Mouse (Mus musculus): ENCODE measurements around the gene Zdhhc5.

Gene Zdhhc5

GRCm38 (mm10) chr2:84714811-84715561 lies at the start of gene Zdhhc5:
Gene Zdhhc5 (minus strand): TSS chr2:84715180.
- DNase-seq: peak; percentile 98

GRCm38 (mm10) chr2:84762818-84763217 lies 47.8 kb upstream of the Zdhhc5 start:
- no peak for DNase-seq

GRCm38 (mm10) chr2:84762295-84762694 lies 47.3 kb upstream of the Zdhhc5 start:
- DNase-seq: no peak

- DNase-seq: no peak
Measured at GRCm38 (mm10) chr2:84761840-84762239, 46.9 kb upstream of the Zdhhc5 start.

- DNase-seq: no peak
Measured at GRCm38 (mm10) chr2:84761309-84761708, 46.3 kb upstream of the Zdhhc5 start.

GRCm38 (mm10) chr2:84760777-84761176 lies 45.8 kb upstream of the Zdhhc5 start:
- no peak for DNase-seq

- peak; percentile 57 to 59 for DNase-seq
Measured at GRCm38 (mm10) chr2:84758542-84759127, 43.7 kb upstream of the Zdhhc5 start.

GRCm38 (mm10) chr2:84757026-84757682 lies 42.2 kb upstream of the Zdhhc5 start:
- DNase-seq: no peak

GRCm38 (mm10) chr2:84756245-84756644 lies 41.3 kb upstream of the Zdhhc5 start:
- DNase-seq: peak; percentile 76 to 80

GRCm38 (mm10) chr2:84750115-84750514 lies 35.1 kb upstream of the Zdhhc5 start:
- no peak for DNase-seq

GRCm38 (mm10) chr2:84744126-84744525 lies 29.1 kb upstream of the Zdhhc5 start:
- no peak for DNase-seq

GRCm38 (mm10) chr2:84743561-84743960 lies 28.6 kb upstream of the Zdhhc5 start, which contains the start of gene Gm19426:
Gene Gm19426 (minus strand): TSS chr2:84743655.
- DNase-seq: peak; percentile 81 to 84

GRCm38 (mm10) chr2:84742451-84743283 lies 27.7 kb upstream of the Zdhhc5 start:
- no peak for DNase-seq

- DNase-seq: no peak
Measured at GRCm38 (mm10) chr2:84741841-84742450, 27.0 kb upstream of the Zdhhc5 start.

GRCm38 (mm10) chr2:84740608-84741333 lies 25.8 kb upstream of the Zdhhc5 start:
- peak in 1 of 2 experiments; percentile 26 for DNase-seq

GRCm38 (mm10) chr2:84738271-84738911 lies 23.4 kb upstream of the Zdhhc5 start:
- peak; percentile 64 to 74 for DNase-seq

- DNase-seq: no peak
Measured at GRCm38 (mm10) chr2:84737451-84737925, 22.5 kb upstream of the Zdhhc5 start.

- DNase-seq: no peak
Measured at GRCm38 (mm10) chr2:84736312-84737161, 21.6 kb upstream of the Zdhhc5 start.

- DNase-seq: no peak
Measured at GRCm38 (mm10) chr2:84735346-84735920, 20.5 kb upstream of the Zdhhc5 start.

GRCm38 (mm10) chr2:84734919-84735318 lies 19.9 kb upstream of the Zdhhc5 start:
- no peak for DNase-seq

Data from kidney, adult 8-10 months (tissue).